Mouse (Mus musculus): ENCODE measurements at regions not wholly inside any gene's neighbourhood (a gene's known extent, or its start where the extent isn't known, plus 50 kb on each side); places are given as distances from the start of the nearest gene placed in this dataset.

- DNase-seq (ENCODE audit: low spot score in 2 of 2) = no peak
These were observed 62.3 kb downstream of the Zfp706 start for GRCm38 (mm10) chr15:36945309-36945708.

- no peak for DNase-seq (ENCODE audit: low spot score in 2 of 2)
These were observed 62.9 kb downstream of the Zfp706 start for GRCm38 (mm10) chr15:36944556-36945171.

- DNase-seq (ENCODE audit: low spot score in 2 of 2) = peak in 1 of 2 experiments; percentile 41
These were observed 64.0 kb downstream of the Zfp706 start for GRCm38 (mm10) chr15:36943492-36944112.

- no peak for DNase-seq (ENCODE audit: low spot score in 2 of 2)
These were observed 65.3 kb downstream of the Zfp706 start for GRCm38 (mm10) chr15:36942261-36942660.

- no peak for DNase-seq (ENCODE audit: low spot score in 2 of 2)
These were observed 65.8 kb downstream of the Zfp706 start for GRCm38 (mm10) chr15:36941741-36942140.

- no peak for DNase-seq (ENCODE audit: low spot score in 2 of 2)
These were observed 68.0 kb downstream of the Zfp706 start for GRCm38 (mm10) chr15:36939608-36940007.

- DNase-seq (ENCODE audit: low spot score in 2 of 2) = no peak
These were observed 68.4 kb downstream of the Zfp706 start for GRCm38 (mm10) chr15:36939153-36939552.

GRCm38 (mm10) chr15:36938511-36939150, 68.9 kb downstream of the Zfp706 start:
- peak; percentile 87 to 92 for DNase-seq (ENCODE audit: low spot score in 2 of 2)

- peak in 1 of 2 experiments; percentile 68 for DNase-seq (ENCODE audit: low spot score in 2 of 2)
These were observed 69.6 kb downstream of the Zfp706 start for GRCm38 (mm10) chr15:36937757-36938498.

- DNase-seq (ENCODE audit: low spot score in 2 of 2) = no peak
These were observed 70.4 kb downstream of the Zfp706 start for GRCm38 (mm10) chr15:36937067-36937657.

GRCm38 (mm10) chr15:36934801-36935200, 72.8 kb downstream of the Zfp706 start:
- no peak for DNase-seq (ENCODE audit: low spot score in 2 of 2)

GRCm38 (mm10) chr15:36933581-36933991, 74.0 kb downstream of the Zfp706 start:
- DNase-seq (ENCODE audit: low spot score in 2 of 2) = no peak

- DNase-seq (ENCODE audit: low spot score in 2 of 2) = no peak
These were observed 76.1 kb downstream of the Zfp706 start for GRCm38 (mm10) chr15:36931460-36931859.

- DNase-seq (ENCODE audit: low spot score in 2 of 2) = no peak
These were observed 77.1 kb downstream of the Zfp706 start for GRCm38 (mm10) chr15:36930433-36930832.

- DNase-seq (ENCODE audit: low spot score in 2 of 2) = no peak
These were observed 77.8 kb downstream of the Zfp706 start for GRCm38 (mm10) chr15:36929786-36930185.

- no peak for DNase-seq (ENCODE audit: low spot score in 2 of 2)
These were observed 78.5 kb downstream of the Zfp706 start for GRCm38 (mm10) chr15:36929088-36929487.

- DNase-seq (ENCODE audit: low spot score in 2 of 2) = no peak
These were observed 78.9 kb downstream of the Zfp706 start for GRCm38 (mm10) chr15:36928678-36929077.

GRCm38 (mm10) chr15:36927436-36927835, 80.1 kb downstream of the Zfp706 start:
- DNase-seq (ENCODE audit: low spot score in 2 of 2) = no peak

GRCm38 (mm10) chr15:36924171-36924570, 83.4 kb downstream of the Zfp706 start:
- DNase-seq (ENCODE audit: low spot score in 2 of 2) = no peak

GRCm38 (mm10) chr15:36921384-36921783, 86.2 kb downstream of the Zfp706 start:
- no peak for DNase-seq (ENCODE audit: low spot score in 2 of 2)

- DNase-seq (ENCODE audit: low spot score in 2 of 2) = no peak
These were observed 86.7 kb downstream of the Zfp706 start for GRCm38 (mm10) chr15:36920886-36921285.

Data from layer of hippocampus, postnatal 10 days (tissue).